Mouse (Mus musculus): ENCODE data around the gene Gm21173. TPM values are rescaled to one million over a fixed set of nuclear protein-coding genes. Genes with fewer than 3 reads are reported as not detected.
"Not testable (repeated sequence)": the region's sequence is repeated elsewhere in the genome, so short reads cannot be mapped to it uniquely, and the experiment has no call there.

Gm21173 gene
- polyA plus RNA-seq (2017; shearing (Covaris generic)), result not detected

- not testable (repeated sequence) for ATAC-seq
These were observed at the start of gene Gm21173 for GRCm38 (mm10) chrY:76761300-76761699. Gm21173 (plus strand) TSS chrY:76761600.

Data from CD4-positive, CD25-positive, alpha-beta regulatory T cell, adult 4 months (primary cell).